Mouse (Mus musculus) bone marrow macrophage, adult 2 months (primary cell): ENCODE data around the gene Crim1. TPM values are rescaled to one million over a fixed set of nuclear protein-coding genes. Genes with fewer than 3 reads are reported as not detected.
A peak's percentile ranks its signal among the peaks of the same experiment; 100 is the strongest.

Experiments used
- H3K27ac ChIP-seq: 2 replicates; pipeline ENCODE4 v1.5.1; 2012; ENCODE audit warnings: low read depth, low read length; ENCODE audit not compliant: insufficient read depth
- H3K4me1 ChIP-seq: 2 replicates; pipeline ENCODE4 v1.6.1; 2012; ENCODE audit warnings: low read length; ENCODE audit not compliant: control insufficient read depth, insufficient read depth
- H3K4me3 ChIP-seq: 2 replicates; pipeline ENCODE4 v1.5.1; 2012; ENCODE audit warnings: mild to moderate bottlenecking, low read length, moderate library complexity; ENCODE audit not compliant: insufficient read depth
- CTCF ChIP-seq: IDR thresholded peaks from 2 replicates; pipeline ENCODE4 v1.5.1; 2012; ENCODE audit warnings: low read depth, mild to moderate bottlenecking, low read length, moderate library complexity
- POLR2A ChIP-seq: IDR thresholded peaks from 2 replicates; pipeline ENCODE4 v1.6.1; 2012; ENCODE audit warnings: mild to moderate bottlenecking, low read depth, low read length, borderline replicate concordance
- polyA plus RNA-seq: library from polyadenylated mRNA; stranded (reverse); fragments of >200 nt; gene quantifications from 2 replicates; pipeline ENCODE4 v1.2.4, GENCODE M21; 2012; ENCODE audit not compliant: missing spikeins, insufficient read depth, insufficient read length

Gene Crim1
- polyA plus RNA-seq, 1 experiment = 2.4 TPM

- Histone ChIP-seq H3K27ac (no peak overlapping the region), H3K4me1 (no peaks in the 10 kb centered on the region), H3K4me3 (no peak overlapping the region)
- TF ChIP-seq POLR2A (no peak), CTCF (peak; percentile 42)
Observed at GRCm38 (mm10) chr17:78197111-78197510, 2.9 kb upstream of the Crim1 start.

GRCm38 (mm10) chr17:78198140-78198539 is 1.9 kb upstream of the Crim1 start:
- no peak for TF ChIP-seq CTCF
- TF ChIP-seq POLR2A = no peak
- H3K4me1 ChIP-seq = no peaks in the 10 kb centered on the region
- no peak overlapping the region for H3K4me3 ChIP-seq
- no peak overlapping the region for H3K27ac ChIP-seq

DNA sequence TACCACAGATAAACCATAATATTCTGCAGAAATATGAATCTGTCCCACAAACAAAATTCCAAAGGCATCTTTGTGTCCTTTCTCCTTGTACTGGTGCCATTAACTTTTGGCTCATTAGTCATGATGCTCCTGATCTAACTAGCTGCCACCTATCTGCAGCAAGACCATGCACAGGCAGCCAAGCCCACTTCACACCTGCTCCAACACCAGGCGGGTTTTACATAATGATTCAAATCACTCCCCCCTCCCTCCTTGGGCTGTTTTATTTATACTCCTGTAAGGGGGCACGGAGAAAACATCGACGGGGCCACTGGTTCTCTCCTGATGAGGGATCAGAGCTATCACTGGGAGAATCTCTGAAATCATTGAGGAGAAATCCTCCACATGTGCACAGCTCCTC is 1.2 kb upstream of the Crim1 start:
- Histone ChIP-seq H3K27ac (no peak overlapping the region), H3K4me3 (no peak overlapping the region)
- TF ChIP-seq POLR2A (no peak), CTCF (no peak)

GRCm38 (mm10) chr17:78199231-78199625 is 820 bp upstream of the Crim1 start:
- H3K4me1 ChIP-seq = no peaks in the 10 kb centered on the region
- H3K4me3 ChIP-seq = peak overlapping the region; percentile 64
- no peak overlapping the region for H3K27ac ChIP-seq
- no peak for TF ChIP-seq CTCF
- TF ChIP-seq POLR2A = no peak

More for the DNA sequence above, 1.2 kb upstream of the Crim1 start:
- no peaks in the 10 kb centered on the region for H3K4me1 ChIP-seq

DNA sequence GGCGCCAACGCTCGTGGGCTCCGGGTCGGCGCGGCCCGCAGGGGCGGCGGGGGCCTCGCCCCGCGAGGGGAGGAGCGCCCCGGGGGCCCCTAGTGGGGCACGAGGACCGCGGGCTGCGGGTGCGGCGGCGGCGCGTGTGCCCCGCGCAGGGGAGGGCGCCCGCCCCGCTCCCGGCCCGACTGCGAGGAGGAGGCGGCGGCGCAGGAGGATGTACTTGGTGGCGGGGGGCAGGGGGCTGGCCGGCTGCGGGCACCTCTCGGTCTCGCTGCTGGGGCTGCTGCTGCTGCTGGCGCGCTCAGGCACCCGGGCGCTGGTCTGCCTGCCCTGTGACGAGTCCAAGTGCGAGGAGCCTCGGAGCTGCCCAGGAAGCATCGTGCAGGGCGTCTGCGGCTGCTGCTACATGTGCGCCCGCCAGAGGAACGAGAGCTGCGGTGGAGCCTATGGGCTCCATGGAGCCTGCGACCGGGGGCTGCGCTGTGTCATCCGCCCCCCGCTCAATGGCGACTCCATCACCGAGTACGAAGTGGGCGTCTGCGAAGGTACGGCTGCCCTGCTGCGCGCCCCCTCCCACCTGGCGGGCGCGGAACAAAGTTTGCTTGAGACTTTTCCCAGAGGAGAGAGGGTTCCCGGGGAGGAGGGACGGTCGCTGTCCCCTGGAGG is 643 bp downstream of the Crim1 start:
- Histone ChIP-seq H3K27ac (no peak overlapping the region), H3K4me1 (no peaks in the 10 kb centered on the region), H3K4me3 (peak overlapping the region; percentile 73)
- TF ChIP-seq CTCF (no peak), POLR2A (no peak)

GRCm38 (mm10) chr17:78201221-78202058 is 1.4 kb downstream of the Crim1 start:
- no peaks in the 10 kb centered on the region for H3K4me1 ChIP-seq
- peak overlapping the region; percentile 73 for H3K4me3 ChIP-seq
- TF ChIP-seq POLR2A (no peak), CTCF (no peak)
- no peak overlapping the region for H3K27ac ChIP-seq

DNA sequence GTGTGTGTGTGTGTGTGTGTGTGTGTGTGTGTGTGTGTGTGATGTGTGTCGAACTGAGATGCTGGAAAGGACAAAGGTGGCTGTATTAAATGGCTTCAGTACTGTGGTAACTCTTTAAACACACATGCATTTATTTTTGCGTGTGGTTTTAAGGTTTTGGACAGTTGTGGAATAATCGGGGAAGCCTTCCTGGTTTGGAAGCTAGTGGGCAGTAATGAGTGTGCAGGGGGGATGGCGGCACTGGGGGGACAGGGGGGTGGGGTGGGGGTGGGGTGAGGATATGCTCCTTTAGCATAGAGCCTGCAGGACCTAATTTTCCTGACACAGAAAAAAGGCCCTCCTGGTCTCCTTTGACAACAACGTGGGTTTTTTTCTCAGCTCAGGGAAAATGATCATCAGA is 2.2 kb downstream of the Crim1 start:
- H3K4me1 ChIP-seq = no peaks in the 10 kb centered on the region
- H3K4me3 ChIP-seq = 0 out of 2 replicates have a peak overlapping the region, but pooled peaks have one; percentile 73
- TF ChIP-seq CTCF = no peak
- TF ChIP-seq POLR2A = no peak
- no peak overlapping the region for H3K27ac ChIP-seq

GRCm38 (mm10) chr17:78202756-78203155 is 2.7 kb downstream of the Crim1 start:
- H3K4me1 ChIP-seq = no peaks in the 10 kb centered on the region
- H3K4me3 ChIP-seq = no peak overlapping the region
- TF ChIP-seq CTCF (no peak), POLR2A (no peak)

GRCm38 (mm10) chr17:78203478-78203877 is 3.4 kb downstream of the Crim1 start:
- TF ChIP-seq POLR2A (no peak), CTCF (no peak)
- Histone ChIP-seq H3K4me3 (no peak overlapping the region), H3K27ac (no peak overlapping the region), H3K4me1 (no peaks in the 10 kb centered on the region)

More at GRCm38 (mm10) chr17:78202756-78203155, 2.7 kb downstream of the Crim1 start:
- H3K27ac ChIP-seq = no peak overlapping the region

DNA sequence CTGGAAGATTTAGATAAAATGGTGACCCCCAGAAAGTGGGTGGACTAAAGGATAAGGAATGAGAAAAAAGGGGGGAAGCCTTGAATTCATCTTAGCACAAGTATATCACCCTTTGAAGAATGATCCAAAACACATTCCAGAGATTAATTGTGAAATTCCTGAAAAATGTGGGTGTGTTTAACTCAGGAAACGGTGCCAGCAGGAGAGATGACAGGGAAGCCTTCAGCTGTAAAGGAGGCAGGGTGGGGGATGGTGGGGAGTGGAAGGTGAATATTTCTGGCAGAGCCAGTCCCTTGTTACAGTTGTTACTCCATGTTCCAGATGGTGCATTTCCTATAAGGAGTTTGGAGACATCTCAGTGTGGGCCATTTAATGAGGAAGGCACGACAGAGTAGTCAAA is 6.4 kb downstream of the Crim1 start:
- Histone ChIP-seq H3K4me1 (no peaks in the 10 kb centered on the region), H3K27ac (no peak overlapping the region), H3K4me3 (no peak overlapping the region)
- no peak for TF ChIP-seq POLR2A
- no peak for TF ChIP-seq CTCF
